In genomic region chr9:51977439-51978000, GRCm38 (mm10) we compare ENCODE assay signal across 8 mouse cellular contexts. TPM values are rescaled to one million over a fixed set of nuclear protein-coding genes. Genes with fewer than 3 reads are reported as not detected.
DNase-seq lines count a peak whose midpoint lies in the region; ATAC-seq lines count a peak whose summit lies in the region.

No protein-coding gene starts in this region.

- H3K4me2 ChIP-seq in hindbrain, embryonic 13.5 days: no peak overlapping the region

- peak; percentile 92 for DNase-seq in NIH3T3 (ENCODE audit: low read depth)
- peak; percentile 91 for DNase-seq in cerebellum, postnatal 10 days
- peak; percentile 53 to 82 for DNase-seq in frontal cortex, postnatal 14 days (ENCODE audit: low spot score in 2 of 2)
- DNase-seq in layer of hippocampus, postnatal 14 days (ENCODE audit: low spot score in 2 of 2): peak; percentile 80 to 81
- DNase-seq in lung, postnatal 14 days: peak; percentile 88
- peak; percentile 89 for DNase-seq in retina, postnatal 1 day
- DNase-seq in thymus, postnatal 4 days: peak; percentile 90

- peak; percentile 65; the same call in 1 of the 2 replicates for ATAC-seq in hindbrain, embryonic 13.5 days (ENCODE audit: low FRiP score)

- no peaks in the 10 kb centered on the region for H3K27me3 ChIP-seq in hindbrain, embryonic 13.5 days

- H3K27ac ChIP-seq in hindbrain, embryonic 13.5 days: no peak overlapping the region

- no peaks in the 10 kb centered on the region for H3K36me3 ChIP-seq in hindbrain, embryonic 13.5 days

- no peak overlapping the region for H3K4me3 ChIP-seq in hindbrain, embryonic 13.5 days

- 38% methylated on average over 5 of the region's 5 CpGs for WGBS in hindbrain, embryonic 13.5 days

- no peaks in the 10 kb centered on the region for H3K4me1 ChIP-seq in hindbrain, embryonic 13.5 days (replicated peaks)

- H3K9ac ChIP-seq in hindbrain, embryonic 13.5 days: no peak overlapping the region

- no peaks in the 10 kb centered on the region for H3K9me3 ChIP-seq in hindbrain, embryonic 13.5 days

RNA-seq across cellular contexts. Expression of gene Fdx1, which starts 14.2 kb away (rescaled TPM):
- 40.1 and 45.7 TPM in 2 replicates for polyA plus RNA-seq in hindbrain, embryonic 13.5 days (2015; fragmentation: Nextera tagmentation; extraction: Ambion mirVana)
- total RNA-seq in layer of hippocampus, postnatal 14 days (2021): 10 to 100 TPM; 16.0 to 19.8 TPM
